Mouse (Mus musculus): ENCODE measurements around the gene Sestd1.

Sestd1 gene

GRCm38 (mm10) chr2:77173821-77174220 is 106.6 kb downstream of the Sestd1 start:
- no peak for DNase-seq (ENCODE audit: low spot score in 2 of 2)

- no peak for DNase-seq (ENCODE audit: low spot score in 2 of 2)
These were observed 107.0 kb downstream of the Sestd1 start for GRCm38 (mm10) chr2:77173366-77173765.

- DNase-seq (ENCODE audit: low spot score in 2 of 2), result no peak
These were observed 108.1 kb downstream of the Sestd1 start for GRCm38 (mm10) chr2:77172241-77172671.

GRCm38 (mm10) chr2:77171444-77172240 is 108.8 kb downstream of the Sestd1 start:
- DNase-seq (ENCODE audit: low spot score in 2 of 2), result no peak

- DNase-seq (ENCODE audit: low spot score in 2 of 2), result no peak
These were observed 109.7 kb downstream of the Sestd1 start, which contains the start of gene Ccdc141 for GRCm38 (mm10) chr2:77170633-77171105. Gene Ccdc141, minus strand, starts transcription at chr2:77170636.

- no peak for DNase-seq (ENCODE audit: low spot score in 2 of 2)
These were observed 110.3 kb downstream of the Sestd1 start for GRCm38 (mm10) chr2:77169916-77170632.

GRCm38 (mm10) chr2:77169218-77169617 is 111.2 kb downstream of the Sestd1 start:
- no peak for DNase-seq (ENCODE audit: low spot score in 2 of 2)

- no peak for DNase-seq (ENCODE audit: low spot score in 2 of 2)
These were observed 111.6 kb downstream of the Sestd1 start for GRCm38 (mm10) chr2:77168781-77169180.

GRCm38 (mm10) chr2:77168081-77168685 is 112.2 kb downstream of the Sestd1 start:
- no peak for DNase-seq (ENCODE audit: low spot score in 2 of 2)

GRCm38 (mm10) chr2:77166366-77166765 is 114.0 kb downstream of the Sestd1 start:
- no peak for DNase-seq (ENCODE audit: low spot score in 2 of 2)

GRCm38 (mm10) chr2:77164662-77165061 is 115.7 kb downstream of the Sestd1 start:
- DNase-seq (ENCODE audit: low spot score in 2 of 2), result no peak

- DNase-seq (ENCODE audit: low spot score in 2 of 2), result no peak
These were observed 117.0 kb downstream of the Sestd1 start for GRCm38 (mm10) chr2:77163381-77163780.

- no peak for DNase-seq (ENCODE audit: low spot score in 2 of 2)
These were observed 118.3 kb downstream of the Sestd1 start for GRCm38 (mm10) chr2:77162135-77162534.

- no peak for DNase-seq (ENCODE audit: low spot score in 2 of 2)
These were observed 122.8 kb downstream of the Sestd1 start for GRCm38 (mm10) chr2:77157546-77157945.

GRCm38 (mm10) chr2:77154080-77154479 is 126.3 kb downstream of the Sestd1 start:
- no peak for DNase-seq (ENCODE audit: low spot score in 2 of 2)

GRCm38 (mm10) chr2:77151255-77151654 is 129.1 kb downstream of the Sestd1 start:
- DNase-seq (ENCODE audit: low spot score in 2 of 2), result no peak

- DNase-seq (ENCODE audit: low spot score in 2 of 2), result no peak
These were observed 130.8 kb downstream of the Sestd1 start for GRCm38 (mm10) chr2:77149576-77149975.

- no peak for DNase-seq (ENCODE audit: low spot score in 2 of 2)
These were observed 132.2 kb downstream of the Sestd1 start for GRCm38 (mm10) chr2:77148215-77148614.

- DNase-seq (ENCODE audit: low spot score in 2 of 2), result no peak
These were observed 133.4 kb downstream of the Sestd1 start for GRCm38 (mm10) chr2:77146968-77147367.

GRCm38 (mm10) chr2:77146291-77146690 is 134.1 kb downstream of the Sestd1 start:
- no peak for DNase-seq (ENCODE audit: low spot score in 2 of 2)

- DNase-seq (ENCODE audit: low spot score in 2 of 2), result no peak
These were observed 136.9 kb downstream of the Sestd1 start for GRCm38 (mm10) chr2:77143536-77143935.

GRCm38 (mm10) chr2:77138879-77139278 is 141.5 kb downstream of the Sestd1 start:
- no peak for DNase-seq (ENCODE audit: low spot score in 2 of 2)

Measured in cerebellum, postnatal 4 days (tissue).